Mouse (Mus musculus) urinary bladder, postnatal 10 days (tissue): ENCODE measurements around the gene Mapt.

ENCODE experiments used
- DNase-seq: peaks from one replicate; pipeline ENCODE4 v3.0.0; 2022; ENCODE audit warnings: low spot score

Gene Mapt

DNA sequence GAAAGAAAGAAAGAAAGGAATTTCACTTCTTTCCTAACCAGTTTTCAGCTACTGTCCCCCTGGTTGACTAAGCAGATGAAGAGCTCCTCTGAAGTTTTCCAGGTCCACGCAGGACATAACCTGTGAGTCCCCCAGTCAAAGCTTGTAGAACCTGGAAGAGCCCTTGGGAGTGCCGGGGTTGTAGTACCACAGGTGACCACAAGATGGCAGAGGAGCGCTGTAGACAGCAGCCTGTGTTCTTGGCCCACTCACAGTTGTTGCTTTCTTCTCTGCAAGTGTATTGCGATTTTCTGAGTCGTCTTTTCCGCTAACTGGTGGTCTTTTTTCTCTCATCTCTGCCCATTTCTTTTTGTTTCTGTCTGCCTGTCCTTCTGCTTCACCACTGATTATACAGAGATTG is 84.5 kb downstream of the Mapt start:
- no peak for DNase-seq

DNA sequence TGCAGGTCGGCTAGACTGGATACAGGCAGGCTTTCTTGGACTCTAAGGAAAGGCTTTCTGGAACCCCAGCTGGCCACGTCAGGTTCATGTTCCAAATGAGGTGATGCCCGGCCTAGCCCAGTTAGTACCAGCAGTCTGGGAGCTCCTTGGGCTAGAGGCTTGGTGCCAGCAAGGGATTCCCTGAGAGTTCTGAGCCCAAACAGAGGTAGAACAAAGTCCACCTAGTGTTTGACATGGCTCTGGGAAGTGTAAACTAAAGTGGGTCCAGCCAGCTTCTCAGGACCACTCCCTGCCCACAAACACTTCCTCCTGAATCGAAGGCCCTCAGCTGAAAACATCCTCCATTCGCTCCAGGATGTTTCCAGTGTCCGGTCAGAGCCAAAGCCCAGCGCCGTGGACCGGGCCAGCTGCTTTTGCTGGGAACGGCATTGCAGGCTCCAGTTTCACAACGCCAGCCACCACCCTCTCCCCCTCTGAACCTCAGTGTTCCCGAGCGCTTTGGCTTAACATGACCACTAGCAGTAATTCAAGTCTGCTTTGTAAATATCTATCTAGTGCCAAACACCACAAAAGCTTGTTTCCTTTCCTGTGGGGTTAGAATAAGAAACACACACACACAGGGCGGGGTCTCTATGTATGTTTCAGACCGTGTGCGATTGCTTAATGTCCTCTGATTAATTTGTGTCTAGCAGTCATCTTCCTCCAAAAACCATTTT is 85.7 kb downstream of the Mapt start:
- DNase-seq: no peak

DNA sequence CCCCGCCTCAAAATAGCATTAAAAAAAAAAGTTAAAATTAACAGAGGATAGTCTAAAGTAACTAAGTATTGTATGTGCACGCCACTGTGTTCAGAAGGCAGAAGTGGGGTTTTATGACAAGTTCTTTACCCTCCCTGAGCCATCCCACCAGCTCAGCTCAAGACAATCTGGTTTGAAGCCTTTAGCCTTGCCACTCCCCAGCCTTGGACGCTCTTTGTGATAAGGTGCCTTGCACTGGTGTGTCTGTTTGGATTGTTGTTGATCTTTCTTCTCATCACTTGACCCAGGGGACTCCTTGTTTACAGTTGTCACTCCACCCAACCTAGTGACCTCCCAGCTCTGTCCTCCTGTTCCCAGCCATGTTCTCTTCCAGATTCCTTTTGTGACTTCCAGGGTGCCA is 86.4 kb downstream of the Mapt start:
- no peak for DNase-seq

DNA sequence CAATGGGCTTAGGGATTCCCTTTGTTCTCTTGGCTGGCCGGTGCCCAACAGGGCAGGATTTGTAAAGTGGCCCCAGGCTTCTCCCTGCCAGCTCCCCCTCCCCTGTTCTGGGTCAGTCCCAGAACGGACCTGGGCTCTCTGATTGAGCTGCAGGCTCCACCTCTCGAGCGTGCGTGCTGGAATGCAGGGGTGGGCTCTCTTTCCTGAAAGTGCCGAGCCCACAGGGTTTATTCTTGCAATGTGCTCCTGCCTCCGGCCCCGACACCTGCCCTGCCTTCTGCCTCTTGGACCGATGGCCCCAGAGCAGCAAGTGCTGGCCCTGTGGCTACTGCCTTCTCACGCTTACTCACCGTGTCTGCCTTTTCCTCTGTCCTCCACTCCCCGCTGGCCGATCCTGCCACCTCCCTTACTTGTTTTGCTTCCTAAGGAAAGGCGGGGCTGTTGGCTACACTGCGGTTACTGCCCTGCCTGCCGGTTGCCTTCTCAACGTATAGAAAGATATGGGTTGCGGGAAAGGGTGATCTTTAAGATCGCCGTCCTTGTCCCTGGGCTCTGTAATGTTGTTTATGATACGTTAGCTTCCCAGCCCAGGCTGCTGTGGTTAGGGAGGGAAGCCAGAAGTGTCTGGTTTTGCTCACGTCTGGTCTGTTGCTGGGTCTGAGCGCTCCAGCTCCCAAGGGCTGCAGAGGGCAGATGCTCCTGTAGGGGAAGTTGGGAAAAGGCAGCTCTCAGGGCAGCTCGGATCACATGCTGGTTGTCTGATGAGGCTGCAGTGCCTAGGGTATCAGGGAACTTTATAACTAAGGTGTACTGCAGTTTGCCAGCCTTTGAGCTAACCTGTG is 88.0 kb downstream of the Mapt start:
- no peak for DNase-seq

DNA sequence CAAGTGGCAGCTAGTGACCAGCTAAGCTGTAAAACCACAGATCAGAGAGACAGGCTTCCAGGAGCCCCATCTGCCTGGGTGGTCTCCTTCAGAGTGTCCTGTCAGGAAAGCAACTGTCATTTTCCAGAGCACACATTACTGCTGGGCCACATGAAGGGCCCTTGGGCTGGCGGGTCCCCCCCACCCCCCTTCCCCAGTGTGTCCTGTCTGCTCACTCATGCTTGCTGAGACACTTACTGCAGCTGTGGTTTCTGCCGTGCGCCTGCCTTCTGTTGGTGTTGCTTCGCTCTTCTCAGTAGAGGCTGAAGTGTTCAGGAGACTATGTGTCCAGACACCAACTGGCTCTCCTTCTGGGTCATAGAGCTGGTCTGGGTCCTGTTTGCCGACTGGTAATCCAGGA is 89.3 kb downstream of the Mapt start:
- DNase-seq: no peak

DNA sequence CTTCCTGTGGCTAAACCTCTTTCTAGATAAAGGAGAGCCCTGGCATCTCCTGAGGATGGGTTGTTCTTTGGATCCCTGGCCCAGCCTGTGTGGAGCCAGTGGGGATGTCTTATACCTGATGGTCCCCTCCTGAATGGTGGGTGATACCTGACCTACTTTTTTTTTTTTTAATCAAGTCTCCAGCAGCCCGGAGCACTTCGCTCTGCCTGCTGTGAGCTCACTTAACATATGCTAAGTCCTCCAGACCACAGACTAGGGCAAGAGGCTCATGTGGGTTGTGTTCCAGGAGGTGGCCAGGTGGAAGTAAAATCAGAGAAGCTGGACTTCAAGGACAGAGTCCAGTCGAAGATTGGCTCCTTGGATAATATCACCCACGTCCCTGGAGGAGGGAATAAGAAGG is 91.0 kb downstream of the Mapt start:
- no peak for DNase-seq

DNA sequence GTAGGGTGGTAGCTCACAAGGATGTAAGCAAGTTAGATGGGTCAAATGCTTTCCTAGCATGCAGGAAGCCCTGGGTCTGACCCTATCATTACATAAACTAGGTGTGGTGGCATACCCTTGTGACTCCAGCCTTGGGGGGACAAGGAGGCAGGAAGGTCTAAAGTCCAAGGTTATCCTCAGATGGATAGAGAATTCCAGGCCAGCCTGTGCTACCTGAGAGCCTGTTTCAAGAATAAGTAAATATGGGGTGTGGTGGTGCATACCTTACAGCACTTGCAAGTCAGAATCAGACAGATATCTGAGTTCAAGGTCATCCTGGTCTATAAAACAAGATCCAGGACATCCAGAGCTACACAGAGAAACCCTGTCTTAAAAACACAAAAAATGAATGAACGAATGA is 96.3 kb downstream of the Mapt start:
- DNase-seq: no peak

DNA sequence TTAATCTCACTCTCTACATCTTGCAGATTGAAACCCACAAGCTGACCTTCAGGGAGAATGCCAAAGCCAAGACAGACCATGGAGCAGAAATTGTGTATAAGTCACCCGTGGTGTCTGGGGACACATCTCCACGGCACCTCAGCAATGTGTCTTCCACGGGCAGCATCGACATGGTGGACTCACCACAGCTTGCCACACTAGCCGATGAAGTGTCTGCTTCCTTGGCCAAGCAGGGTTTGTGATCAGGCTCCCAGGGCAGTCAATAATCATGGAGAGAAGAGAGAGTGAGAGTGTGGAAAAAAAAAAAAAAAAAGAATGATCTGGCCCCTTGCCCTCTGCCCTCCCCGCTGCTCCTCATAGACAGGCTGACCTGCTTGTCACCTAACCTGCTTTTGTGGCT is 96.8 kb downstream of the Mapt start:
- no peak for DNase-seq

DNA sequence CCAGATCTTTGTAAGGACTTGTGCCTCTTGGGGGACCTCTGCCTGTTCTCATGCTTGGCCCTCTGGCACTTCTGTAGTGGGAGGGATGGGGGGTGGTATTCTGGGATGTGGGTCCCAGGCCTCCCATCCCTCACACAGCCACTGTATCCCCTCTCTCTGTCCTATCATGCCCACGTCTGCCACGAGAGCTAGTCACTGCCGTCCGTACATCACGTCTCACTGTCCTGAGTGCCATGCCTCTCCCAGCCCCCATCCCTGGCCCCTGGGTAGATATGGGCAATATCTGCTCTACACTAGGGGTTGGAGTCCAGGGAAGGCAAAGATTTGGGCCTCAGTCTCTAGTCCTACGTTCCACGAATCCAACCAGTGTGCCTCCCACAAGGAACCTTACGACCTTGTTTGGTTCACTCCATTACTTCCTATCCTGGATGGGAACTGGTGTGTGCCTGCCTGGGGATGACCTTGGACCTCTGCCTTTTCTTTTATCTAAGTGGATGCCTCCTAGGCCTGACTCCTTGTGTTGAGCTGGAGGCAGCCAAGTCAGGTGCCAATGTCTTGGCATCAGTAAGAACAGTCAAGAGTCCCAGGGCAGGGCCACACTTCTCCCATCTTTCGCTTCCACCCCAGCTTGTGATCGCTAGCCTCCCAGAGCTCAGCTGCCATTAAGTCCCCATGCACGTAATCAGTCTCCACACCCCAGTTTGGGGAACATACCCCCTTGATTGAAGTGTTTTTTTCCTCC is 98.2 kb downstream of the Mapt start:
- no peak for DNase-seq

DNA sequence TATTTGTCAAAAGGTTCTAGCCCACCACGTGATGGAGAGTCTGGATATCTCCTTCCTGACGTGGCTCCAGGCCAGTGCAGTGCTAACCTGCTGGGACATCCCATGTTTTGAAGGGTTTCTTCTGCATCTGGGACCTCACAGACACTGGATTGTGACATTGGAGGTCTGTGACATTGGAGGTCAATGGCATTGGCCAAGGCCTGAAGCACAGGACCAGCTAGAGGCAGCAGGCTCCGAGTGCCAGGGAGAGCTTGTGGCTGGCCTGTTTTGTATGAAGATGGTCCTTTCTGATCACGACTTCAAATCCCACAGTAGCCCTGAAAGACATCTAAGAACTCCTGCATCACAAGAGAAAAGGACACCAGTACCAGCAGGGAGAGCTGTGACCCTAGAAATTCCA is 99.0 kb downstream of the Mapt start:
- no peak for DNase-seq

DNA sequence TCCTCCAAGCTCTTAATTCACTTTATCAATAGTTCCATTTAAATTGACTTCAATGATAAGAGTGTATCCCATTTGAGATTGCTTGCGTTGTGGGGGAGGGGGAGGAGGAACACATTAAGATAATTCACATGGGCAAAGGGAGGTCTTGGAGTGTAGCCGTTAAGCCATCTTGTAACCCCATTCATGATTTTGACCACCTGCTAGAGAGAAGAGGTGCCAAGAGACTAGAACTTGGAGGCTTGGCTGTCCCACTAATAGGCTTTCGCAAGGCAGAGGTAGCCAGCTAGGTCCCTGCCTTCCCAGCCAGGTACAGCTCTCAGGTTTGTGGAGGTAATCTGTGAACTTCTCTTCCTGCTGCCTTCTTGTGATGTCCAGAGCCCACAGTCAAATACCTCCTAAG is 100.0 kb downstream of the Mapt start:
- DNase-seq: no peak

DNA sequence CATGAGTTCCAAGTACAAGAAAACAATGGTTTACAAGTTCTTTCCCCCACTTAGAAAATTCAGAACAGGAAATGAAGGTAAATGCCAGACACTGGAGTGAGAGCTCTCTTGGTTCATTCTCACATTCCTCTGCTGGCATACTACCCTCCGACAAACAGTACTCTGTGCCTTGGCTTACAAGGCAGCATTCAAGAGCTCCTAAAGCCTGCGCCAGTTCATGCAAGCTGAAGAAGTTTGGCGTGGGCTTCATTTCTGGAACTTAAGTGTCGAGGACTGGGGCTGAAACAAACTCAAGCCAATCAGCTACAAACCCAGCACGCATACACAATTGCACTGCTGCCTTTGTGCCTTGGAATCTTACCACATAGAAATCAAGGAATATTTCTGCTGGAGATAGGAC is 100.9 kb downstream of the Mapt start:
- no peak for DNase-seq

DNA sequence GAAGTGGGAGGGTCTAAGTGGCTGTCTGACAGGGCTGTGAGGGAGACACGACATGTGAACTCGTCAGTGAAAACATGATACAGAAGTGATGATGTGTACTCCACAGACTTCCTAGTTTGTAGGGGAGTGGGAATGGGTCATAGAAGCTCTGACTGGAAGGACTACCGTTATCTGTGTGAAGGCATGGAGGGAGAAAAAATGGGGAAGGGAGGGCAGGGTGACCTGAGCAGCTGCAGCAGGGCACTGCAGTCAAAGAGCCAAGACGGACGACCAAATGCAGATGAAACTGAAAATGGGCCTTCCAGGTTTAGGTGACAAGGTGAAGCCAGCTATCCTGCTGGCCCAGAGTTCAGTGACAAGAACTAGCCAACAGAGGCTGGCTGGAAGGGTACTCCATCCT is 102.9 kb downstream of the Mapt start:
- no peak for DNase-seq

DNA sequence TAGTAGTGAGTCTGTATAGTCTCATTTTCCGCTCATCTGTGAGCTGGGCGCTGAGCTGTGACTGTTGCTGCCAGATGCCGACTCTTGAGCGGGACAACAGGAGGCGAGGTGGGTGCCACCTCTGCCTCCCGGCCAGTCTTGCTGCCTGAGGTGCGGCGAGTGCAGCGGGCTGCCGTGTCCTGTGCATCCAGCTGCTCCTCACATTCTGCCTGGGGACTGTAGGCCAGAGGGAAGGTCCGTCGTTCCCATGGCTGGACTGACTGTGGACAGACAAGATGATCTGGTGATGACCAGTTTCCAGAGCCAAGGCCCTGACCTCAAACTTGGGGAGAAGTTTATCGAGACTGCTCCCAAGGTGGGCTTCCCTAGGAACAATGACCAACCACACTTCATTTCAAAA is 103.8 kb downstream of the Mapt start:
- no peak for DNase-seq

DNA sequence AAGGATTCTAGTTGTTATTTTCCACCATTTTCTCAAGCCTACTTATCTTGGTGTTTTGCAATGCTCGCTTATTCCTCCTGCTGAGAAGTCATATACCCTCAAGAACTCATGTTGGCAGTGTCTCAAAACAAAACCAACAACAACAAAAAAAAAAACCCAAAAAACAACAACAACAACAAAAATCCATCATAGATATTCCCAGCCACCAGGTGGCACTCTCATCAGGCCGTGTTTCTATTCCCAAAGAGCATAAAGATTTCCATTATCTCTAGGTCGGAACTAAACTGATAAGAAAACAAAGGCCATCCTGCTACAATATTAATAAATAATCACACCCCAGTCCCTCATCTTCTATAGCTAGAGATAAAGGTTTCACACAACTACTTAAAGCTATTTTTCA is 115.7 kb downstream of the Mapt start:
- DNase-seq: no peak

DNA sequence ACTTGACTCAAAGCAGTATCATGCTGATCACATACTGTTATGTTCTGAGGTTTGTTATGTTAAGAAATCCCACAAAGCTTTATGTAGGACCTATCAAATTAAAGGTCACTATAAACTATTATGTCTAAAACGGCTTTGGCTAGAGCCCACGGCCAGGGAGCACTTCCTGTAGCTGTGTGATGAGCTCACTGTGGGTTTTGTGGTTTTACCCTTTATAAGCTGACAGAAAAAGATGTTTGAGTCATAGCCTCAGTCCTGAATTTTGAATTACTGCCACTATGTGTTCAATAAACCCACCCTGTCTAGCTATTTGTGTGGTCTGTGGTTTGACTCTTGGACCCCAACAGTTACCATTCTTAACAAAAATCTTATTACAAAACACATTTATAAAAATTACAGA is 130.6 kb downstream of the Mapt start:
- DNase-seq: no peak

DNA sequence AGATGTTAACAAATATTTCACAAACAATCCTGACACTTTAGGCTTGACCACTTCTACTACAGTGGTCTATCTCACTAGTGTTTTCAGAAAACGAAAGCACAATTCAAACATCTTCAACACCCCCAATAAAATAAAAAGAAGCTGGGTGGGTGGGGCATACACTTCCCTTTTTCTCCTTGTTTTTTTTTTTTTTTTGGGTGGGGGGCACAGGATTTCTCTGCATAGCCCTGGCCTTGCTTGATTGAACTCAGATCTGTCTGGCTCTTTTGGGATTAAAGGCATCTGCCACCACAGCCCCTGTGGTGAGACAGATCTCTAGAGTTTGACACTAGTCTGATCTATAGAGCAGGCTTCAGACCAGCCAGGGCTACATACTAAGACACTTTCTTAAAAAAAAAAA is 131.5 kb downstream of the Mapt start:
- DNase-seq: no peak

DNA sequence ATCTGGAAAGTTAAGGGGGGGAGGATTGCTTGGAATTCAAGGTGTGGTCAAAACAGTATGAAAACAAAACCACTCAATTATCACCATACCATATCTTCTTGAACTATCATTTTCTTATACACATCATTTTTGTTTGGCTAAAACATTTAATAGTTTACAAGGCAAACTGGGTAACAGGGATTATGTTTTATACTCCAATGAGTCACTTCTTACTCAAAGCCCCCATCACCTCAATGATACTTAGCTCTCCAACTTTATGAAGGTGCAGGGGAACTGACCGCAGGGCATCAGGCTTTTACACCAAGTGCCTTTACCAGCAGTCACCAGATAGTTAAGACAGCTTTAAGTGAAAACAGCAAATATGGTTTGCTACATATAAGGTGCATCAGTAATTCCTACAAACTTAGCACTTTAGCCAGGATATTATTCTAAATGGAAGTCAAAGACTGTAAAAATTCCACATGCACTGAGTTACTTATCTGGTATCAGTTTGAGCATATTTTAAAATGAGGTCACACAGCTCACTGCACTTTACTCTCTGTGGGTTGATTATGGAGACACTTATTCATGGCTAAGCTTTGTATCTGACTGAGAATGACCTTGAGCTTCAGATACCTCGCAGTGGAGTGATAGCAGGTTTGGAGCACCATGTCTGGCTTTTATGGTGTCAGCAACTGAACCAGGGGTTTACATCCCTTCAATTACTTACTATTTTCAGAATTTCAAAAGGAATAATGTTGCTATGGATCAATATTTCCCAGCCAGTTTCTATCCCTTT is 132.8 kb downstream of the Mapt start:
- DNase-seq: no peak

DNA sequence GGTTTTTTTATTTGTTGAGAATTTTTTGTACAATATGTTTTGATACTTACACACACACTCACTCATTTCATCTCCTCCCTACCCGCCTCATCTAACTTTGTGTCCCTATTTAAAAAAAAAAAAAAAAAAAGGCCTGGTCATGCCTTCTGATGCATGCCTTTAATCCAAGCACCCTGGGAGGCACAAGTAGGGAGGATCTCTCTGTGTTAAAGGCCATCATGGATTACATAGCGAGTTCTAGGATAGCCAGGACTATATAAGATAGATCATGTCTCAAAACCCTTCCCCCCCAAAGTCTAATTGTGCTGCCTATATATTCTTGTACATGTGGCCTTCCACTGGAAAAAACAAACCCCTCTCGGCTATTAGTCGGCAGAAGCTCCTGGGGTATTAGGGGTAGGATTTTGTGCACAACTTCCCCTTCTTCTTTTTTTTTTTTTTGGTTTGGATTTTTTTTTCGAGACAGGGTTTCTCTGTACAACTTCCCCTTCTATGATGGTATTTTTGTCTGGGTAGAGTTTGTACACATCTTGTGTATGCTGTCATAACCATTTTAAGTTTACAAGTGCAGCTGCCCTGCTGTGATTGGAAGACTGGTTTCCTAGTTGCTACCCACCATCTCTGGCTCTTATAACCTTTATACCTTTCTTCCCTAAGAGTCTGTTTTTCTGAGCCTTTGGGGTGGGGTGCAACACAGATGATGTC is 136.4 kb downstream of the Mapt start:
- no peak for DNase-seq

DNA sequence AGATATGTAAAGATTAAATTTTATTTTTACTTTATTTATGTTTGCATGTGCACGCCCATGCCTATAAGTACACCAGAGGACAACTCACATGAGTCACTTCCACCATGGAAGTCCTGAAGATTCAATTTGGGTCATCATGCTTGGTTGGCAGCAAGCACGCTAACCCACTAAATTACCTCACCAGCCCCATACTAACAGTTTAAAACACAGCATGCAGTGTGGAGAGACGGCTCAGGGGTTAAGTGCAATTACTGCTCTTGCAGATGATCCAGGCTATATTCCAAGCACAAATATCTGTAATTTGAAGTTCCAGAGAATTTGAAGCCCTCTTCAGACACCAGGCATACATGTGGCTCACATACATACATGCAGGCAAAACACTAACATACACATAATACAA is 145.1 kb downstream of the Mapt start:
- no peak for DNase-seq

DNA sequence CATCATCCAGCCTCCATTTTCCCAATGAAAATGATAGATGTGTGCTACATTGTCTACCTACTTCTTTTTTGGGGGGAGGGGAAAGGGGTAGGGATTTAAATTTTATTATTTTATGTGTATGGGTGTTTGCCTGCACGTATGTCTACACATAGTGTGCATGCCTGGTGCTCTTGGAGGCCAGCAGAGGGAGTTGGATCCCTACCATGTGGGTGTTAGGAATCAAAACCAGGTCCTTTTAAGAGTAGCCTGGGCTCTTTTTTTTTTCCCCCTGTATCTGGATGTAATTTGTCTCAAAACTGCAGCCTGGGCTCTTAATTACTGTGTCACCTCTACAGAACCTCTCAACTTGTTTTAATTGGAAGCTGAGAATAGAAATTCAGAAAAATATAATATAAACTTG is 148.4 kb downstream of the Mapt start:
- no peak for DNase-seq
